Mouse (Mus musculus) cerebellum, adult 18-20 months (tissue): ENCODE data around the gene Gm10217.

Experiments
- DNase-seq, 2 experiments: peaks; one replicate each; pipeline ENCODE4 v3.0.0; 2021

The Gm10217 gene

GRCm38 (mm10) chr8:9863951-9864350, at the start of gene Gm10217:
Gene Gm10217 (plus strand): TSS chr8:9864251.
- DNase-seq: no peak

GRCm38 (mm10) chr8:9824770-9825169, 39.3 kb upstream of the Gm10217 start:
- no peak for DNase-seq

DNA sequence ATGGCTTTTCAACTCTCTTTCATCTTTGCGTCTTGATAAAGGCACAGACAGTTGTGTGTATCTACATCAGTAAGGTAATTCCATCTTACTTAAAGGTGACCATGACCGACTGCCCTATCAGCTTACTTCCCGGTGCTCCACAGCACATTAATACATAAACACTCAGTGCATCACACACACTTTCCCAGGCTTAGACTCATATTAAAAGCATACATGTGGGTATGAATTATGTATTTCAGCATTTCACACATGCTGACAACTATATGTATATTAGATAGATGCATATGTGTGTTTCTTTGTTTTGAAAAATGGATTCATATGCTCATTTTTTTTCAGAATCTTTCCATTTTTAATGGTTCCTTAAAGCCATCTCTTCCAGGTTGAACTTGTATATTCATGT, 23.8 kb upstream of the Gm10217 start:
- no peak for DNase-seq

DNA sequence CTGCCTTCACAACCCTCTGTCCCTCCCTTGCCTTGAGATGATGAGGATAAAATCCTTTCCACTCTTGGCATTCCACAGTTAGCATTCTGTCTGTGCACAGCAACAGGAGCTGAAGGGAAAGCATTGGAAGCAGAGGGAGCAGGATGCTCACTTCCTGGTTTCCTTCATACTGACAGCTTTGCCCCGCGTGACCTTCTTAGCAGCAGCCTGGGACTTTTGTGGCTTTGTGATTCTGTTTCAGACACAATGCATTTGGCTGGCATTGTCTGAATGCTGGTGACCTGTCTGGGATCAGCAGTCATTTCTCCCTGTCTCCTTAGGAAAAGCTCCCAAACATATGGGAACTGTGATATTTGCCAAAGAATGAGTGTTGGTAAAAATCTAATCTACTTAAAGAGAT, 4.8 kb upstream of the Gm10217 start:
- no peak for DNase-seq

GRCm38 (mm10) chr8:9860539-9861203, 3.4 kb upstream of the Gm10217 start:
- no peak for DNase-seq

GRCm38 (mm10) chr8:9865150-9865549, 1.1 kb downstream of the Gm10217 start:
- no peak for DNase-seq

GRCm38 (mm10) chr8:9868094-9868493, 4.0 kb downstream of the Gm10217 start:
- no peak for DNase-seq

GRCm38 (mm10) chr8:9876241-9876640, 12.2 kb downstream of the Gm10217 start:
- no peak for DNase-seq

GRCm38 (mm10) chr8:9879921-9880320, 15.9 kb downstream of the Gm10217 start:
- no peak for DNase-seq

DNA sequence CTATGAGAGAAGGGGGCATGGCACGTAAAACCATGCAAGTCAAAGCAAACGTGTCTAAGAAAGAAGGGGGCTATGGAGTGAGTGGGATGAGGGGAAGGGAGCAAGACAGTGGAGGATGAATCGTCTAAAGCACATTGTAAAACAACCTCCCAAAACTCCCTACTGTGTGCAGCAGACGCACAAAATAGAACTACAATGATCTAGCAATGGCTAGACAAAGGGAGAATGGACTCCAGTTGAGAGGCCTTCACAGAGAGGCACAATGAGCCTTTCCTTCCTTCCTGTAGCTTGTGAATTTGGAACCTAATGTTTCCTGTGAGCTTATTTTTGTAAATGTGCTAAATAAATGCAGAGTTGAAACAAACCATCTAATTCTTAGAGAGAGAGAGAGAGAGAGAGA, 22.7 kb downstream of the Gm10217 start:
- DNase-seq: no peak

DNA sequence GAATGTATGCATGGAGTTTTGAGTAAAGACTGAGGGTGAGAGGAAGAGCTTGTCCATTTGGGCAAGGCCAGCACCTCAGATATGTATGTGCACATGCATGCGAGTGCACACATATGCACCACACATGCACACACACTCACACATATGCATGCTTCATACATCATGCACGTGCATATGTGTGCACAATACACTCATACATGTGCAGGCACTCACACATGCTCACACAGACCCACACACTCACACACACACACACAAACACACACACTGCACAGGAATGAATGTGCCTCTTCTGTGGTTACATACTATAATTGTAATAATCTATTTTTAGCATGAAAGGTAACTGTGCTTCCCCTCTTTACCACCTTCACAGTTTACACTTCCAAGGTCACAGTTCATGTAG, 35.1 kb downstream of the Gm10217 start:
- DNase-seq: no peak

GRCm38 (mm10) chr8:9899673-9900072, 35.6 kb downstream of the Gm10217 start:
- no peak for DNase-seq
